Mouse (Mus musculus) liver, embryonic 14.5 days (tissue): ENCODE results near the gene Brk1.

ENCODE experiments used
- CTCF ChIP-seq: IDR thresholded peaks from 2 replicates; pipeline ENCODE4 v1.5.1; 2016; ENCODE audit warnings: antibody characterized with exemption, low read depth, control low read depth
- EP300 ChIP-seq: IDR thresholded peaks from 2 replicates; pipeline ENCODE4 v1.6.1; 2016; ENCODE audit warnings: antibody characterized with exemption, low read depth

- TF ChIP-seq EP300 (no peak), CTCF (no peak)
These were observed 28.3 kb downstream of the Brk1 start for GRCm38 (mm10) chr6:113632863-113633262.
